Mouse (Mus musculus) heart, embryonic 13.5 days (tissue): ENCODE measurements around the gene Kcnj6. TPM values are rescaled to one million over a fixed set of nuclear protein-coding genes. Genes with fewer than 3 reads are reported as not detected.
A peak's percentile ranks its signal among the peaks of the same experiment; 100 is the strongest.

Experiments used
- ATAC-seq: fragments of 200-750 bp; cut with Nextera tagmentation; 2 replicates; pipeline ENCODE4 v1.8.0; 2017; ENCODE audit warnings: moderate TSS enrichment; ENCODE audit not compliant: insufficient number of reproducible peaks, low FRiP score, low TSS enrichment; ENCODE audit errors: extremely low read depth
- H3K27ac ChIP-seq: fragments of 300-500 bp; sonication (generic); replicated peaks from 2 replicates; pipeline ENCODE4 v1.5.1; 2015; ENCODE audit warnings: moderate library complexity, mild to moderate bottlenecking, inconsistent platforms
- H3K27me3 ChIP-seq: fragments of 300-500 bp; sonication (generic); replicated peaks from 2 replicates; pipeline ENCODE4 v1.6.1; 2015; ENCODE audit warnings: mild to moderate bottlenecking, inconsistent platforms
- H3K36me3 ChIP-seq: fragments of 300-500 bp; sonication (generic); 2 replicates; pipeline ENCODE4 v1.6.1; 2015; ENCODE audit warnings: mild to moderate bottlenecking, inconsistent platforms
- H3K4me1 ChIP-seq: fragments of 300-500 bp; sonication (generic); 2 replicates; pipeline ENCODE4 v1.6.1; 2015; ENCODE audit warnings: inconsistent platforms
- H3K4me2 ChIP-seq: fragments of 300-500 bp; sonication (generic); 2 replicates; pipeline ENCODE4 v1.6.1; 2015; ENCODE audit warnings: inconsistent platforms, mild to moderate bottlenecking, moderate library complexity
- H3K4me3 ChIP-seq: fragments of 300-500 bp; sonication (generic); 2 replicates; pipeline ENCODE4 v1.5.1; 2015; ENCODE audit warnings: moderate library complexity, mild to moderate bottlenecking, inconsistent platforms
- H3K9ac ChIP-seq: fragments of 300-500 bp; sonication (generic); 2 replicates; pipeline ENCODE4 v1.6.1; 2015; ENCODE audit warnings: inconsistent platforms, mild to moderate bottlenecking, moderate library complexity
- H3K9me3 ChIP-seq: fragments of 300-500 bp; sonication (generic); 2 replicates; pipeline ENCODE4 v1.6.1; 2016; ENCODE audit warnings: inconsistent platforms
- whole genome bisulfite sequencing: fragments of 180-500 bp; shearing (Covaris S2); methylation state at CpG from one replicate; pipeline ENCODE4 v1.1.7; 2015; ENCODE audit warnings: mixed read lengths; 5-methylcytosine and 5-hydroxymethylcytosine counted together
- polyA plus RNA-seq: library from polyadenylated mRNA; unstranded; fragments of >200 nt; fragmentation: Nextera tagmentation; extraction: Ambion mirVana; gene quantifications from 2 replicates; pipeline ENCODE4 v1.2.1, GENCODE M21; 2015

Gene Kcnj6
- polyA plus RNA-seq, 1 experiment from 2014 or later: 0.05 TPM

DNA sequence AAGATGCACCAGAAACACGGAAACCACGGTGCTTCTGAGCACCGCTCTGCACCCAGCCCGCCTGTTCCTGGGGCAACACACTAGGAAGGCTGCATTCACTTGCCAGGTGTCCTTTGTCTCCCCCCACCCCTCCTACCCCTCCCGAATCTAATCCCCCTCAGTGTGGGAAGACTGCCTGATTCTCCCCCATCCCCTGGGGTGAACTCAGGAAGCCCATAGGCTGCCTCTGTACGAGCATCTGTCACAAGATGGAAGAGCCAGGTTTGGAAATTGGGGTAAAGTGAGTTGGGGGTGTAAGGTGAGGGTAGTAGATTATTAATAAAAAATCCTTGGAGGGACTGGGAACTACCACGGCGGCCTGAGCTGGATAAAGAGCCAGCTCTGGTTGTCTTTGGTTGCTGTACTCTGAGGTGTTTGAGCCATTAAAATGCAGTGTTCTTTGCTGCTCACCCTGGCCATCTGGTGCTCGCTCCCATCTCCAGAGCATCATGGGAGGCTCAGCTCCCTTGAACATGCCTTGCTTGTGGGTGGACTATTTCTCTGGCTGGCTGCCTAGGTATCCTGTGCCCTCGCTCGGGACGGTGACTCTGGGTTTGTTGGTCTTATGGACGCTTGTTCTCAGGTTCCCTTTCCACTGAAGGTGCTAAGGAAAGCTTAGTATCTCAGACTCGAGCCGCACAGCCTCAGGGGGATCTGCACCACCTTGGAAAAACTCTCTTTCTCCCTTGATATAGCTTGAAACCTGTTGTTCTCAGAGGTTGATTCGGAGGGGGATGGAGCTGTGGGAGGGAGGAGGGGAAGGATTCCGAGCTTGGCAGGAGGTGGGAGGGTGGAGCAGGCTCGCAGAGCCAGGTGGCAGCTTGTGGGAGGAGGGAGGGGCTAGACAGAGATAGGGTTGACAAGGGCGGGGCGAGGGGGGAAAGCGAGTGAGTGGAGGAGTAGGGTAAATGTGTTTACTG lies 65.9 kb downstream of the Kcnj6 start:
- Histone ChIP-seq H3K4me1 (peaks cover 5% of the 10 kb centered on the region; the same call in 1 of the 2 replicates), H3K4me3 (0 out of 2 replicates have a peak overlapping the region, but pooled peaks have one; percentile 6), H3K27ac (no peak overlapping the region), H3K9me3 (no peaks in the 10 kb centered on the region), H3K27me3 (peaks cover 24% of the 10 kb centered on the region), H3K9ac (no peak overlapping the region), H3K4me2 (peak overlapping the region; percentile 52), H3K36me3 (no peaks in the 10 kb centered on the region)
- 6% methylated on average over 21 of the region's 21 CpGs for WGBS
- no peak for ATAC-seq

DNA sequence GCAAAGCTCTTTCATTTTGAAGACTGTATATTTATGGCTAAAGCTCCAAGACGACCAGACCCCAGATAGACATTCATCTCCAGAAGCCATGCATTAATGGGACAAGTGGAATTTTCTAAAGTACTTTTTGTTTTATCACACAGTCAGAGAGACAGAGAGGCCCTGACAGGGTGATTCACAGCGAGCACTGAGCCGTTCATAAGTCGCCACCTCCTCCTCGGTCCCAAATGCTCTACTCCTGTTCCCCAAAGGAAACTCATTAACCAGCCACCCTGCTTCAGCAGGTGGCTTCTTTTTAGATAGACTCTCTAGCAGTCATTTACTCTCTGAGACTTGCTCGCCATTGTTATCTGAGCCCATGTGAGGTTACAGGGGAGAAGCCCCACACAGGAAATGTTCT lies 72.1 kb downstream of the Kcnj6 start:
- Histone ChIP-seq H3K36me3 (no peaks in the 10 kb centered on the region), H3K9ac (no peak overlapping the region), H3K27me3 (no peaks in the 10 kb centered on the region; the same call in 1 of the 2 replicates), H3K9me3 (no peaks in the 10 kb centered on the region), H3K4me1 (no peaks in the 10 kb centered on the region), H3K27ac (no peak overlapping the region), H3K4me3 (no peak overlapping the region), H3K4me2 (no peak overlapping the region)
- 49% methylated on average over 6 of the region's 6 CpGs for WGBS
- ATAC-seq: no peak

DNA sequence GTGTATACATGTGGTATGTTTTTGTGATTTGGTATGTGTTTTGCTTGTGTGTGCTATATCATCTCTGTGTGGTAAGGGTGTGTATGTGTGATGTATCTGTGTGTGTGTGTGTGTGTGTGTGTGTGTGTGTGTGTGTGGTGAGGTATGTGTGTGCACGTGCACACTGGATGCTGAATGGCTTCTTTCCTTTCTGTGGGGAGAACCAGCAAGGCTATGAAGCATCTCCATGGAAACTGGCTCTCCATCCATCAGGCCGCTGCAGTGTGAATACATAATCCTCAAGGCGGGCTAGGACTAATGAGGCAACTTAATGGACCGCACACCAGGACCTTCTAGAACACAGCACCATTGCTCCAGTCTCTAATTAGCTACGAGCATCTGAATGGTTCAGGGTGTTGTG lies 78.3 kb downstream of the Kcnj6 start:
- Histone ChIP-seq H3K36me3 (no peaks in the 10 kb centered on the region), H3K4me3 (no peak overlapping the region), H3K4me1 (no peaks in the 10 kb centered on the region), H3K9ac (no peak overlapping the region), H3K4me2 (no peak overlapping the region), H3K27me3 (no peaks in the 10 kb centered on the region), H3K27ac (no peak overlapping the region), H3K9me3 (no peaks in the 10 kb centered on the region)
- 70% methylated on average over 5 of the region's 5 CpGs for WGBS
- no peak for ATAC-seq

DNA sequence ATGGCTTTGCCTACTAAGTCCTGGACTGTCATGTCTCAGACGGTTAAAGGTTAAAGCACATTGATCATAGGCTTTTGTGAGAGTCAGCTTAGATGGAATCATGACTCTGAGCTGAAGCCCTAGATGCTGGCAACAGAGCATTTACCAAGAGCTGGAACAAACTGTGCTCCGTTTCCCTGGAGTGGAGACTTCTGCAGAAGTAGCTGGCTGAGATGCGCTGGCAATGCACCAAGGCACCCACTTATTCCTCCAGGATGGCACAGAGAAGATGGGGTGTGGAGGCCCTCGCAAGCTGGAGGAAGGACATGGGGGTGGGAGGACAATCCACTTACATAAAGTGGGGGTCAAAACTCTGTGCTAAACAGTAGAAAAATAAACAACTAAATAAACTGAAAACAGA lies 91.5 kb downstream of the Kcnj6 start:
- ATAC-seq: no peak
- Histone ChIP-seq H3K4me3 (no peak overlapping the region), H3K4me2 (no peak overlapping the region), H3K27ac (no peak overlapping the region), H3K9me3 (no peaks in the 10 kb centered on the region), H3K27me3 (no peaks in the 10 kb centered on the region), H3K4me1 (no peaks in the 10 kb centered on the region), H3K36me3 (no peaks in the 10 kb centered on the region), H3K9ac (no peak overlapping the region)
- 82% methylated on average over 4 of the region's 4 CpGs for WGBS

DNA sequence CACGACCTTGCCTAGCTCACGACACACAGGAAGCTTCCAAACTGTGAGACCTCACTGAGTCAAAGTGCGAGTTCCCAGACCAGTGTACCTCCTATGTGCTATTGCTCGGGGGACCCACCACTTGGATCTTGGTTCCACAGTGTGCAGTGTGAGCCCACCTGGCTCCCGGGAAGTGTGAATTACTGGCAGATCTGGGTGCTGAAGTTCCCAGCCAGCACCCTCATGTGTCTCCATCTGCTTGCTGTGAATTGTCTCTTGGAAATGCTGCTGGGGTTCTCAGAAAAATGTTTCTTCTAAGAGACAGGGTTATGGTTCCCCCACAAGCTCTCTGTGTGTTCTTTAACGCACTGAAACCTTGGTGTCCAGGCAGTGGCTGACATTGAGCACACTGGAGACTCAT lies 98.7 kb downstream of the Kcnj6 start:
- no peak overlapping the region for H3K27ac ChIP-seq
- 72% methylated on average over 6 of the region's 6 CpGs for WGBS
- no peak overlapping the region for H3K4me2 ChIP-seq
- no peak overlapping the region for H3K4me3 ChIP-seq
- H3K9me3 ChIP-seq: no peaks in the 10 kb centered on the region
- H3K36me3 ChIP-seq: no peaks in the 10 kb centered on the region
- H3K9ac ChIP-seq: no peak overlapping the region
- no peak for ATAC-seq
- H3K27me3 ChIP-seq: no peaks in the 10 kb centered on the region
- H3K4me1 ChIP-seq: no peaks in the 10 kb centered on the region

DNA sequence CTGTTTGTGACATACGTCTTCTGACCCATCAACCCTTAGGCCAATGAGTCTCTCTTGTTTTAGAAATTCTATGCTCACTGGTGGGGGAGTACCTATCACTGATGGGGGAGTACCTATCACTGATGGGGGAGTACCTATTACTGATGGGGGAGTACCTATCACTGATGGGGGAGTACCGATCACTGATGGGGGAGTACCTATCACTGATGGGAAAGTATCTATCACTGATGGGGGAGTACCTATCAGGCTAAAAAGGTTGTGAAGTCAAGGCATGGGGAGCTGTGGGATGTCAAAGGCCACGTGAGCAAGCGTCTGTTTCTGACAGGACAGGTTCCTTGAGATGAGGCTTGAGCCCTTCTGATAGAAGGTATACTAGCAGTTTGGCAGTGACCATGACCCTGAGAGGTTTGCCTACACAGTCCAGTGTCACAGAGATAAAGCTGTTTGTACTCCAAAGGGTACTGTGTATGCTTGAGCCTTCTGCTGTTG lies 105.3 kb downstream of the Kcnj6 start:
- no peak overlapping the region for H3K4me2 ChIP-seq
- no peak for ATAC-seq
- peaks cover 5% of the 10 kb centered on the region; the same call in 1 of the 2 replicates for H3K9me3 ChIP-seq
- 76% methylated on average over 4 of the region's 4 CpGs for WGBS
- no peak overlapping the region for H3K4me3 ChIP-seq
- no peak overlapping the region for H3K27ac ChIP-seq
- H3K27me3 ChIP-seq: no peaks in the 10 kb centered on the region
- no peak overlapping the region for H3K9ac ChIP-seq
- peaks cover 6% of the 10 kb centered on the region; the same call in 1 of the 2 replicates for H3K4me1 ChIP-seq
- H3K36me3 ChIP-seq: no peaks in the 10 kb centered on the region

DNA sequence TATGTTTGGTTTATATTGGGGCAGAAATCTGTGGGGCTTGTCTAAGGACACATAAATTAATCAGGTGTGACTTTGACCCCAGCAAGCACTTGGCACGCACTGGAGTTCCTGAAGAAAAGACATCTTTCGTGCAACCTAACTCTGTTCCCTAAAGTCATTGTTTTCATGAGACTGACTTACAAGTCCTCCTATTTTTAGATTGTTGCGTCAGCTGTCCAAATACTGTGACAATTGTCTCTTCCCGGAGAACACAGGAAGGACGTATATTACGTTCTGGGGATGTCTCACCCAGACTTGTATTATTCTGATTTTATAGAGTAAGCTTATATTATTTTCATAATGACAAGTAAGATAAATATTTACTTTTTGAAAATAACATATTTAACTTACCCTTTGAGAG lies 106.9 kb downstream of the Kcnj6 start:
- WGBS: 51% methylated on average over 6 of the region's 6 CpGs
- H3K36me3 ChIP-seq: no peaks in the 10 kb centered on the region
- ATAC-seq: no peak
- no peaks in the 10 kb centered on the region for H3K27me3 ChIP-seq
- H3K9me3 ChIP-seq: peaks cover 5% of the 10 kb centered on the region; the same call in 1 of the 2 replicates
- H3K4me2 ChIP-seq: no peak overlapping the region
- H3K4me1 ChIP-seq: peaks cover 6% of the 10 kb centered on the region; the same call in 1 of the 2 replicates
- no peak overlapping the region for H3K4me3 ChIP-seq
- H3K27ac ChIP-seq: no peak overlapping the region
- no peak overlapping the region for H3K9ac ChIP-seq

DNA sequence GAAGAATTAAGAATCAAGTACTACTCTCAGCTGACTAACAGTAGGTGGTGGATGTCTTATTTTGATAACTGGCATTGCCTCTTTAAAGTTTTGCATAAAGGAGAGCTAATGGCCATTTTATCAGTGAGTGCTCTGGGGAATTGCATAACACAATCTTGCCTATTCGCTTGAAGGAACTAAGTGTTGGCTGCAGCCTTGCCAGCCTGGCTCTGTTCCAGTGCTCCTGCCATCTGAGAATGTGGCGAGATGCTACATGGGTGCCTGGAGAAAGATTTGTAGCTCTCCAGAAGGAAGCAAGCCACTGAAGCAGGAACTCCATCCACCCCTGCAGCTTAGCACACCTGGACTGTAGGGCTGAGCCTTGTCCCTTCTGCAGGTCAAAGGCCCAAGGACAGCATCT lies 107.4 kb downstream of the Kcnj6 start:
- Histone ChIP-seq H3K4me3 (no peak overlapping the region), H3K4me1 (peaks cover 6% of the 10 kb centered on the region; the same call in 1 of the 2 replicates), H3K36me3 (no peaks in the 10 kb centered on the region), H3K27me3 (no peaks in the 10 kb centered on the region), H3K9ac (no peak overlapping the region), H3K27ac (no peak overlapping the region), H3K9me3 (peaks cover 5% of the 10 kb centered on the region; the same call in 1 of the 2 replicates), H3K4me2 (no peak overlapping the region)
- WGBS: 55% methylated on average over 2 of the region's 2 CpGs
- no peak for ATAC-seq

DNA sequence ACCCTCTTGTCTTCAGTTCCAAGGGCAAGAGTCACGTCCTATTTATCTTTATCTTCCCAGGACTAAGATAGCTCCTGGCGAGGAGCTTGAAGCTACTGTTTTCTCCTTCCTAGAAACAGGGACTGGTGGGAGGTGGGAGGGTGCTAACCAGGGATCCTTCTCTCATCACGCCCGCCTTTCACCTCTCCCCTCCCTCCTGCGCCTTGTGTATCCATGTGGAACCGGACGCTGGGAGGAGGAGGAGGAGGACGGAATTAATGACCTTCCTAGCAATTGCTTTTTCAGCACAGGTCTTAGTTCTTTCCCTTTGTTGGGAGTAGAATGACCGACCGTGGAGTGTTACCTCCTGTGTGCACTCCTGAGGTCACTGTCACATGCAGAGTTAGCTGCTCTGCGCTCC lies 108.9 kb downstream of the Kcnj6 start:
- WGBS: 54% methylated on average over 10 of the region's 11 CpGs

DNA sequence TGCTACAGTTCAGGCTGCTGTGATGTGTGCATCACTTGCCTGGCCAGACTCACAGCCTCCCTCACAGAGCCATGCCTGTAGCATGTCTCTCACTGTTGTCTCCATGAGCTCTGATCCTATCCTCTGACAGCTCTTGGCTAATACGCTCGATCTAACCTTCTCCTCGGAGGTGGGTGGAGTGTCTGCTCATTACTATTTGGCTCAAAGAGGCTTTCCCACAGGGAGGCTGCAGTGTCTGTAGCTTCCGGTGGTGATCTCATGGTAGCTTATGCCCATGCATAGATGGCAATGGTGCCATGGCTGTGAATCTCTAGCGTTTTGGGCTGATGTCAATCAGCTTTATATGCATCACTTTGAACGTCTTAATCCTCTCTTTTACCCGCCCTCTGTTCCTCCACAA lies 111.1 kb downstream of the Kcnj6 start:
- Histone ChIP-seq H3K27ac (no peak overlapping the region), H3K36me3 (no peaks in the 10 kb centered on the region), H3K4me2 (no peak overlapping the region), H3K9ac (no peak overlapping the region), H3K4me3 (no peak overlapping the region), H3K27me3 (no peaks in the 10 kb centered on the region), H3K9me3 (no peaks in the 10 kb centered on the region), H3K4me1 (peaks cover 6% of the 10 kb centered on the region; the same call in 1 of the 2 replicates)
- 65% methylated on average over 7 of the region's 7 CpGs for WGBS
- ATAC-seq: no peak

More for the DNA sequence above, 108.9 kb downstream of the Kcnj6 start:
- Histone ChIP-seq H3K9me3 (peaks cover 3% of the 10 kb centered on the region; the same call in 1 of the 2 replicates), H3K4me3 (no peak overlapping the region), H3K27ac (no peak overlapping the region), H3K4me2 (no peak overlapping the region), H3K27me3 (no peaks in the 10 kb centered on the region), H3K36me3 (no peaks in the 10 kb centered on the region), H3K4me1 (peaks cover 6% of the 10 kb centered on the region; the same call in 1 of the 2 replicates), H3K9ac (no peak overlapping the region)
- ATAC-seq: no peak

DNA sequence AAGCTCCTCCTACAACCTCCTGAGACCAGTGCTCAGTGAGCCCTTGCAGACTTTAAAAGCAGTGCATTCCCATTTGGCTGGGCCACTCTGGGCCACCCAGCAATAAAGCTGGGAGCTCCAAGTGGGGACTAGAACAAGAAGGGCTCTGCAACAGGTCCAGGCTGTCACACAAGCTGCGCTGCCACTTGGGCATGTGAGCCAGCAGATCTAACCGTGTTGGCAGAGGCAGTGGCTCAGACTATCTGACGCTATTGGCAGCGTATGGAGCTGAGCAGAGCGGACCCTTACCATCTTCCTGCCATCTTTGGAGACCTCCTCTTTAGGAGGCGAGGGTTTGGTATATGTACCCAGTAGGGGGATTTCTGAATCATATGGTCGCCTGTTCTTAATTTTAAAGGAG lies 112.4 kb downstream of the Kcnj6 start:
- Histone ChIP-seq H3K36me3 (no peaks in the 10 kb centered on the region), H3K27me3 (no peaks in the 10 kb centered on the region), H3K9ac (no peak overlapping the region), H3K4me3 (no peak overlapping the region), H3K4me2 (no peak overlapping the region), H3K4me1 (peaks cover under 1% of the 10 kb centered on the region; the same call in 1 of the 2 replicates), H3K27ac (no peak overlapping the region), H3K9me3 (no peaks in the 10 kb centered on the region)
- no peak for ATAC-seq
- 69% methylated on average over 7 of the region's 7 CpGs for WGBS
